Mouse (Mus musculus): ENCODE results near the gene Cbfb. TPM values are rescaled to one million over a fixed set of nuclear protein-coding genes. Genes with fewer than 3 reads are reported as not detected.

Gene Cbfb
- polyA plus RNA-seq, 1 experiment from 2014 or later: 60.0 TPM

Other genes starting within 250 kb of the Cbfb start
- gene Ces2e, start 244.4 kb upstream of the Cbfb start, polyA plus RNA-seq (2016; fragmentation: Nextera tagmentation; extraction: Ambion mirVana): not detected in 2 replicates
- not detected in 2 replicates for gene Ces2f, start 223.3 kb upstream of the Cbfb start, polyA plus RNA-seq (2016; fragmentation: Nextera tagmentation; extraction: Ambion mirVana)
- gene Ces2g, start 209.0 kb upstream of the Cbfb start, polyA plus RNA-seq (2016; fragmentation: Nextera tagmentation; extraction: Ambion mirVana): not detected in 2 replicates
- gene Ces2h, start 169.8 kb upstream of the Cbfb start, polyA plus RNA-seq (2016; fragmentation: Nextera tagmentation; extraction: Ambion mirVana): not detected in 2 replicates
- not detected in 2 replicates for gene Ces3a, start 122.1 kb upstream of the Cbfb start, polyA plus RNA-seq (2016; fragmentation: Nextera tagmentation; extraction: Ambion mirVana)
- not detected in 2 replicates for gene Ces3b, start 86.9 kb upstream of the Cbfb start, polyA plus RNA-seq (2016; fragmentation: Nextera tagmentation; extraction: Ambion mirVana)
- not detected in 2 replicates for gene Ces4a, start 38.9 kb upstream of the Cbfb start, polyA plus RNA-seq (2016; fragmentation: Nextera tagmentation; extraction: Ambion mirVana)
- 26.5 and 27.8 TPM in 2 replicates for gene D230025D16Rik, start 54.5 kb downstream of the Cbfb start, polyA plus RNA-seq (2016; fragmentation: Nextera tagmentation; extraction: Ambion mirVana)
- gene B3gnt9, start 84.5 kb downstream of the Cbfb start, polyA plus RNA-seq (2016; fragmentation: Nextera tagmentation; extraction: Ambion mirVana): 3.3 and 4.5 TPM in 2 replicates
- gene Tradd, start 93.9 kb downstream of the Cbfb start, polyA plus RNA-seq (2016; fragmentation: Nextera tagmentation; extraction: Ambion mirVana): 10.8 and 11.0 TPM in 2 replicates
- gene Fbxl8, start 94.0 kb downstream of the Cbfb start, polyA plus RNA-seq (2016; fragmentation: Nextera tagmentation; extraction: Ambion mirVana): 0.54 and 0.68 TPM in 2 replicates
- gene Hsf4, start 99.1 kb downstream of the Cbfb start, polyA plus RNA-seq (2016; fragmentation: Nextera tagmentation; extraction: Ambion mirVana): 0.11 TPM in 1 of 2 replicates, not detected in the other
- gene Nol3, start 105.5 kb downstream of the Cbfb start, polyA plus RNA-seq (2016; fragmentation: Nextera tagmentation; extraction: Ambion mirVana): 3.3 TPM in 2 replicates
- gene 4931428F04Rik, start 119.2 kb downstream of the Cbfb start, polyA plus RNA-seq (2016; fragmentation: Nextera tagmentation; extraction: Ambion mirVana): 47.6 and 53.0 TPM in 2 replicates
- gene Exoc3l, start 125.4 kb downstream of the Cbfb start, polyA plus RNA-seq (2016; fragmentation: Nextera tagmentation; extraction: Ambion mirVana): 10.4 and 11.2 TPM in 2 replicates
- gene E2f4, start 127.0 kb downstream of the Cbfb start, polyA plus RNA-seq (2016; fragmentation: Nextera tagmentation; extraction: Ambion mirVana): 79.1 and 80.1 TPM in 2 replicates
- 1.3 and 1.4 TPM in 2 replicates for gene Elmo3, start 134.9 kb downstream of the Cbfb start, polyA plus RNA-seq (2016; fragmentation: Nextera tagmentation; extraction: Ambion mirVana)
- gene Lrrc29, start 155.6 kb downstream of the Cbfb start, polyA plus RNA-seq (2016; fragmentation: Nextera tagmentation; extraction: Ambion mirVana): 0.78 and 1.1 TPM in 2 replicates
- 87.5 and 89.7 TPM in 2 replicates for gene Tmem208, start 155.7 kb downstream of the Cbfb start, polyA plus RNA-seq (2016; fragmentation: Nextera tagmentation; extraction: Ambion mirVana)
- 1.4 and 1.6 TPM in 2 replicates for gene Fhod1, start 177.3 kb downstream of the Cbfb start, polyA plus RNA-seq (2016; fragmentation: Nextera tagmentation; extraction: Ambion mirVana)
- 5.6 and 6.4 TPM in 2 replicates for gene Slc9a5, start 178.2 kb downstream of the Cbfb start, polyA plus RNA-seq (2016; fragmentation: Nextera tagmentation; extraction: Ambion mirVana)
- 1.2 TPM in 2 replicates for gene Plekhg4, start 202.6 kb downstream of the Cbfb start, polyA plus RNA-seq (2016; fragmentation: Nextera tagmentation; extraction: Ambion mirVana)
- gene Kctd19, start 242.8 kb downstream of the Cbfb start, polyA plus RNA-seq (2016; fragmentation: Nextera tagmentation; extraction: Ambion mirVana): 0.13 TPM in 1 of 2 replicates, not detected in the other
- 1.2 and 1.4 TPM in 2 replicates for gene Lrrc36, start 242.9 kb downstream of the Cbfb start, polyA plus RNA-seq (2016; fragmentation: Nextera tagmentation; extraction: Ambion mirVana)